Comparison of ENCODE assay signal across 28 mouse cellular contexts in the genomic region with DNA sequence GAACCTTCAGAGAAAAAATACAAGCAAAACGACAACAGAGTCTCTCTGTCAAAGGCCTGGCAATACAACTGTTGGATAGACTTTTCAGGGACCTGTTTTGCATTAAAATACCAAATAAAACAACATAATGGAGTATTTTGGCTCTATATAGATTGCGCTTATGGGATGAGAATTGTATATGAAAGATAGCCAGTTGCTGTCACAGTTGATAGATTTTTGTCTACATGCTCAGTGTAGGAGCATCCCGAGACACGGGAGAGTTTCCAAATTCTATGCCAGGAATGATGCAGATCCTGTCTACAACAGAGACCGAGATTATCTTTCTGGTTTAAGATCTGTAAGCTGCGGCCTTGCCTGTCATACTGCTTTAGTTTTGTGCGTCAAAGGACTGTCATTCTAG.
"Had no signal": no experiment of that assay in that cellular context is flagged by ENCODE, and none has a peak within 500 bp of the region (broad histone marks: within the 10 kb centered on the region; RNA-seq: fewer than 3 reads in every experiment).

No protein-coding gene starts in this region.

- H3K27ac ChIP-seq: embryonic facial prominence, embryonic 12.5 days; forebrain, embryonic 10.5 days; forebrain, embryonic 12.5 days; forebrain, embryonic 13.5 days; forebrain, embryonic 15.5 days; gastrocnemius, adult 2 months; heart, adult 2 months; heart, embryonic 10.5 days had no signal

- H3K27me3 ChIP-seq: embryonic facial prominence, embryonic 12.5 days; embryonic facial prominence, embryonic 13.5 days; forebrain, embryonic 13.5 days; forebrain, embryonic 15.5 days had no signal

- H3K4me2 ChIP-seq: embryonic facial prominence, embryonic 12.5 days; embryonic facial prominence, embryonic 13.5 days; forebrain, embryonic 12.5 days; forebrain, embryonic 13.5 days; forebrain, embryonic 15.5 days; heart, embryonic 11.5 days had no signal

- DNase-seq: cerebellum, adult 8-10 months; cerebellum, adult 9-10 months; cerebellum, adult 9-11 months; cerebellum, postnatal 10 days; cerebellum, postnatal 14 days; cerebellum, postnatal 25 days; cerebellum, postnatal 36 days; embryo, embryonic 11 days; forebrain, postnatal 0 days; gastrocnemius, adult 2 months; gastrocnemius, postnatal 10 days; gastrocnemius, postnatal 14 days; gastrocnemius, postnatal 25 days; gastrocnemius, postnatal 36 days; heart, adult 11 months; heart, adult 18-20 months; heart, adult 2 months had no signal

- H3K4me3 ChIP-seq: embryonic facial prominence, embryonic 12.5 days; embryonic facial prominence, embryonic 13.5 days; erythroblast, embryonic 14.5 days; forebrain, embryonic 10.5 days; forebrain, embryonic 12.5 days; forebrain, embryonic 13.5 days; forebrain, embryonic 15.5 days; gastrocnemius, adult 2 months; heart, adult 2 months; heart, embryonic 10.5 days had no signal

- ATAC-seq: forebrain, embryonic 13.5 days; forebrain, embryonic 14.5 days; forebrain, embryonic 15.5 days; forebrain, embryonic 16.5 days; forebrain, postnatal 0 days had no signal

- H3K36me3 ChIP-seq: embryonic facial prominence, embryonic 12.5 days; embryonic facial prominence, embryonic 13.5 days; forebrain, embryonic 10.5 days; forebrain, embryonic 12.5 days; forebrain, embryonic 15.5 days; heart, embryonic 10.5 days had no signal

- H3K9me3 ChIP-seq: embryonic facial prominence, embryonic 12.5 days; embryonic facial prominence, embryonic 13.5 days; forebrain, embryonic 10.5 days; forebrain, embryonic 12.5 days; forebrain, embryonic 13.5 days; forebrain, embryonic 15.5 days; heart, embryonic 10.5 days had no signal

- H3K9ac ChIP-seq: embryonic facial prominence, embryonic 12.5 days; embryonic facial prominence, embryonic 13.5 days; forebrain, embryonic 12.5 days; forebrain, embryonic 13.5 days; forebrain, embryonic 15.5 days; forebrain, postnatal 0 days had no signal
